Mouse (Mus musculus): ENCODE results near the gene Mxd4. TPM values are rescaled to one million over a fixed set of nuclear protein-coding genes. Genes with fewer than 3 reads are reported as not detected.

Gene Mxd4
- polyA plus RNA-seq, 1 experiment from 2014 or later = 50.9 TPM

GRCm38 (mm10) chr5:34165793-34166192 is 21.7 kb downstream of the Mxd4 start:
- WGBS = 84% methylated on average over 4 of the region's 4 CpGs
- no peak overlapping the region for H3K4me2 ChIP-seq (replicated peaks; ENCODE audit: low read depth, low read length)
- no peak overlapping the region for H3K4me3 ChIP-seq (ENCODE audit: low read length)

GRCm38 (mm10) chr5:34148476-34148875 is 39.0 kb downstream of the Mxd4 start:
- H3K27me3 ChIP-seq (ENCODE audit: insufficient read depth, low read length) = no peaks in the 10 kb centered on the region
- no peak overlapping the region for H3K4me3 ChIP-seq (ENCODE audit: low read length)
- H3K9me3 ChIP-seq (ENCODE audit: low read length) = no peaks in the 10 kb centered on the region
- no peak overlapping the region for H3K4me2 ChIP-seq (replicated peaks; ENCODE audit: low read depth, low read length)
- no peak for ATAC-seq (ENCODE audit: low FRiP score, low TSS enrichment)
- peaks cover 3% of the 10 kb centered on the region for H3K36me3 ChIP-seq (ENCODE audit: insufficient read depth, low read length)
- no peak overlapping the region for H3K27ac ChIP-seq (ENCODE audit: low read length)
- H3K4me1 ChIP-seq (ENCODE audit: insufficient read depth, low read length) = no peaks in the 10 kb centered on the region
- H3K9ac ChIP-seq (replicated peaks; ENCODE audit: low read length) = no peak overlapping the region

More at GRCm38 (mm10) chr5:34165793-34166192, 21.7 kb downstream of the Mxd4 start:
- H3K9ac ChIP-seq (replicated peaks; ENCODE audit: low read length) = no peak overlapping the region
- H3K27me3 ChIP-seq (ENCODE audit: insufficient read depth, low read length) = no peaks in the 10 kb centered on the region
- no peak for ATAC-seq (ENCODE audit: low FRiP score, low TSS enrichment)
- H3K36me3 ChIP-seq (ENCODE audit: insufficient read depth, low read length) = peaks cover 9% of the 10 kb centered on the region
- no peak overlapping the region for H3K27ac ChIP-seq (ENCODE audit: low read length)
- peaks cover 20% of the 10 kb centered on the region for H3K4me1 ChIP-seq (ENCODE audit: insufficient read depth, low read length)
- H3K9me3 ChIP-seq (ENCODE audit: low read length) = no peaks in the 10 kb centered on the region

- H3K4me2 ChIP-seq (replicated peaks; ENCODE audit: low read depth, low read length) = no peak overlapping the region
- ATAC-seq (ENCODE audit: low FRiP score, low TSS enrichment) = no peak
- WGBS = 92% methylated on average over 3 of the region's 3 CpGs
- H3K9me3 ChIP-seq (ENCODE audit: low read length) = no peaks in the 10 kb centered on the region
- H3K27ac ChIP-seq (ENCODE audit: low read length) = no peak overlapping the region
- no peaks in the 10 kb centered on the region for H3K4me1 ChIP-seq (ENCODE audit: insufficient read depth, low read length)
- H3K36me3 ChIP-seq (ENCODE audit: insufficient read depth, low read length) = no peaks in the 10 kb centered on the region
- no peak overlapping the region for H3K9ac ChIP-seq (replicated peaks; ENCODE audit: low read length)
- no peak overlapping the region for H3K4me3 ChIP-seq (ENCODE audit: low read length)
- no peaks in the 10 kb centered on the region for H3K27me3 ChIP-seq (ENCODE audit: insufficient read depth, low read length)
These were observed 40.0 kb downstream of the Mxd4 start for GRCm38 (mm10) chr5:34147554-34147953.

GRCm38 (mm10) chr5:34139751-34140150 is 47.8 kb downstream of the Mxd4 start:
- Histone ChIP-seq H3K4me1 (ENCODE audit: insufficient read depth, low read length) (no peaks in the 10 kb centered on the region), H3K36me3 (ENCODE audit: insufficient read depth, low read length) (no peaks in the 10 kb centered on the region), H3K4me2 (replicated peaks; ENCODE audit: low read depth, low read length) (no peak overlapping the region), H3K27ac (ENCODE audit: low read length) (no peak overlapping the region), H3K27me3 (ENCODE audit: insufficient read depth, low read length) (no peaks in the 10 kb centered on the region), H3K4me3 (ENCODE audit: low read length) (no peak overlapping the region), H3K9ac (replicated peaks; ENCODE audit: low read length) (no peak overlapping the region), H3K9me3 (ENCODE audit: low read length) (no peaks in the 10 kb centered on the region)
- 5% methylated on average over 1 of the region's 1 CpGs for WGBS
- ATAC-seq (ENCODE audit: low FRiP score, low TSS enrichment) = no peak

GRCm38 (mm10) chr5:34132731-34133130 is 54.8 kb downstream of the Mxd4 start:
- Histone ChIP-seq H3K36me3 (ENCODE audit: insufficient read depth, low read length) (no peaks in the 10 kb centered on the region), H3K4me3 (ENCODE audit: low read length) (no peak overlapping the region), H3K4me1 (ENCODE audit: insufficient read depth, low read length) (no peaks in the 10 kb centered on the region), H3K27ac (ENCODE audit: low read length) (no peak overlapping the region), H3K9ac (replicated peaks; ENCODE audit: low read length) (no peak overlapping the region), H3K4me2 (replicated peaks; ENCODE audit: low read depth, low read length) (no peak overlapping the region), H3K9me3 (ENCODE audit: low read length) (no peaks in the 10 kb centered on the region), H3K27me3 (ENCODE audit: insufficient read depth, low read length) (no peaks in the 10 kb centered on the region)
- 77% methylated on average over 2 of the region's 2 CpGs for WGBS
- no peak for ATAC-seq (ENCODE audit: low FRiP score, low TSS enrichment)

DNA sequence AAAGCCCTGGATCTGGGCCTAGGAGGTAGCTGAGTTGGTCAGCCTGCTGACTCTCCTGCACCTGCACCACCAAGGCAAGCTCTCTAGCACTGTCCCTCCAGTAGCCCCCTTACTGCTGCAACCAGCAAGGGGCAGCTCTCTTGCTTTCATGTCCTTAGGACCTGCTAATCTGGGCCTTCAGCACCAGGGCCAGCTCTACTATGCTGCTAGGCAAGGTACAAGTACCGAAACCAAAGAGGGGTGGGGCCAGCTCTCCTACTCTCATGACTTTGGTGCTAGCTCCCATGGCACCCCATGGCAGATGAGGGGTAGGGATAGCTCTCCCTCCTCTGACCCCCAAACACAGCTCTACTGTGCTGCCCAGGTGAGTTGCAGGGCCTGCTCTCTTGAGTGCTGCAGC is 63.4 kb downstream of the Mxd4 start:
- no peak overlapping the region for H3K9ac ChIP-seq (replicated peaks; ENCODE audit: low read length)
- no peak overlapping the region for H3K4me3 ChIP-seq (ENCODE audit: low read length)
- no peaks in the 10 kb centered on the region for H3K9me3 ChIP-seq (ENCODE audit: low read length)
- no peaks in the 10 kb centered on the region for H3K4me1 ChIP-seq (ENCODE audit: insufficient read depth, low read length)
- H3K36me3 ChIP-seq (ENCODE audit: insufficient read depth, low read length) = no peaks in the 10 kb centered on the region
- H3K27me3 ChIP-seq (ENCODE audit: insufficient read depth, low read length) = no peaks in the 10 kb centered on the region
- no peak for ATAC-seq (ENCODE audit: low FRiP score, low TSS enrichment)
- no peak overlapping the region for H3K27ac ChIP-seq (ENCODE audit: low read length)
- WGBS = 27% methylated on average over 1 of the region's 1 CpGs
- H3K4me2 ChIP-seq (replicated peaks; ENCODE audit: low read depth, low read length) = no peak overlapping the region

Other genes starting within 250 kb of the Mxd4 start
- gene Gm1673, start 204.3 kb downstream of the Mxd4 start, polyA plus RNA-seq (2015; fragmentation: Nextera tagmentation; extraction: Ambion mirVana) = 91.1 and 91.5 TPM in 2 replicates
- gene Nat8l, start 191.7 kb downstream of the Mxd4 start, polyA plus RNA-seq (2015; fragmentation: Nextera tagmentation; extraction: Ambion mirVana) = 0.35 and 0.42 TPM in 2 replicates
- 0.45 and 1.2 TPM in 2 replicates for gene Poln, start 18.3 kb downstream of the Mxd4 start, polyA plus RNA-seq (2015; fragmentation: Nextera tagmentation; extraction: Ambion mirVana)
- gene Haus3, start 18.2 kb downstream of the Mxd4 start, polyA plus RNA-seq (2015; fragmentation: Nextera tagmentation; extraction: Ambion mirVana) = 33.7 and 36.0 TPM in 2 replicates
- 0.21 and 0.34 TPM in 2 replicates for gene Zfyve28, start 100.7 kb upstream of the Mxd4 start, polyA plus RNA-seq (2015; fragmentation: Nextera tagmentation; extraction: Ambion mirVana)
- not detected in 2 replicates for gene Cfap99, start 100.9 kb upstream of the Mxd4 start, polyA plus RNA-seq (2015; fragmentation: Nextera tagmentation; extraction: Ambion mirVana)
- 192 and 196 TPM in 2 replicates for gene Rnf4, start 148.6 kb upstream of the Mxd4 start, polyA plus RNA-seq (2015; fragmentation: Nextera tagmentation; extraction: Ambion mirVana)
- 10.1 and 11.4 TPM in 2 replicates for gene Fam193a, start 182.2 kb upstream of the Mxd4 start, polyA plus RNA-seq (2015; fragmentation: Nextera tagmentation; extraction: Ambion mirVana)